ENCODE assay signal across 8 mouse cellular contexts in the genomic region with DNA sequence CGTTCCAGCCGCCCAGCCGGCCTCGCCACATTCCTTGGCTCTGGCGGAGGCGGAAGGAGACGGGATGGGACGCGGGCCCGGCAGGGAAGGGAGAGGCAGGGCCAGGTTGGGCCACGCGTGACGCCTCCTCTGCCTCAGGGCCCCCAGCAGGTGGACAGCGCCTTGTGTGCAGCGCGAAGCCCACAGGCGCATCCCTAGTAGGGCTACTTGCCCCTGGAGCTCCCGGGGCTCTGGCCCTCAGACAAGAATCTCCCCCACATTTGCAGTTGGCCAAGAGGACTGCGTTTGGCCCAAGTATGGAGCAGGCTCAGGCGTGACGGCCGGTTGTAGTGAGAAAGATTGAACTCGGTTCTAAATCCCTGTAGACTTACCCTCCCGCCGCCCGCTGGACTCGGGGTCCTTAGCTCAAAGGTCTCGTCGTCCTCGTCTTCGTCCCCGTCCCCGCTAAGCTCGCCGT. TPM values are rescaled to one million over a fixed set of nuclear protein-coding genes. Genes with fewer than 3 reads are reported as not detected.
A peak's percentile ranks its signal among the peaks of the same experiment; 100 is the strongest.
DNase-seq lines count a peak whose midpoint lies in the region; ATAC-seq and TF ChIP-seq lines count a peak whose summit lies in the region.

A gene (plus strand): TSS at position 170 of the 457 bp plus-strand sequence.

- WGBS in spleen, adult 2 months, result 3% methylated on average over 35 of the region's 35 CpGs
- under 1% methylated on average over 35 of the region's 35 CpGs for WGBS in heart, embryonic 13.5 days
- 1% methylated on average over 31 of the region's 35 CpGs for WGBS in lung, embryonic 15.5 days
- under 1% methylated on average over 35 of the region's 35 CpGs for WGBS in stomach, embryonic 14.5 days

- H3K9ac ChIP-seq in heart, embryonic 13.5 days, result peak within 1 kb of the TSS; percentile 89
- peak within 1 kb of the TSS; percentile 72 for H3K9ac ChIP-seq in lung, embryonic 15.5 days
- peak within 1 kb of the TSS; percentile 45 for H3K9ac ChIP-seq in stomach, embryonic 14.5 days (replicated peaks; ENCODE audit: low read depth, low read length)

- no peak for DNase-seq in spleen, adult 2 months (ENCODE audit: low read depth in 1 of 2, low spot score in 2 of 2)
- DNase-seq in spleen, adult 12 weeks (ENCODE audit: low spot score), result no peak
- DNase-seq in embryo, embryonic 10.5 days (ENCODE audit: low spot score), result peak; percentile 54
- DNase-seq in kidney, postnatal 10 days, result peak; percentile 81

- H3K27ac ChIP-seq in spleen, adult 2 months (ENCODE audit: insufficient read depth, low read length), result peak within 1 kb of the TSS; percentile 52
- H3K27ac ChIP-seq in heart, embryonic 13.5 days (replicated peaks), result peak within 1 kb of the TSS; percentile 90
- H3K27ac ChIP-seq in lung, embryonic 15.5 days, result peak within 1 kb of the TSS; percentile 92
- H3K27ac ChIP-seq in stomach, embryonic 14.5 days (ENCODE audit: low read length), result peak within 1 kb of the TSS; percentile 82

- peak within 1 kb of the TSS; percentile 97 for H3K4me2 ChIP-seq in heart, embryonic 13.5 days
- peak within 1 kb of the TSS; percentile 89 for H3K4me2 ChIP-seq in lung, embryonic 15.5 days
- H3K4me2 ChIP-seq in stomach, embryonic 14.5 days (replicated peaks; ENCODE audit: low read depth, low read length), result peak within 1 kb of the TSS; percentile 67

- no peak for TF ChIP-seq CTCF in spleen, adult 2 months (IDR thresholded peaks at IDR 0.05; ENCODE audit: extremely low read depth, insufficient read depth, insufficient read length, insufficient replicate concordance)

- H3K36me3 ChIP-seq in spleen, adult 2 months (ENCODE audit: control insufficient read depth, insufficient read depth, low read length), result no peaks in the 10 kb centered on the region
- H3K36me3 ChIP-seq in heart, embryonic 13.5 days, result peaks cover 29% of the 10 kb centered on the region
- H3K36me3 ChIP-seq in lung, embryonic 15.5 days, result peaks cover 22% of the 10 kb centered on the region
- H3K36me3 ChIP-seq in stomach, embryonic 14.5 days (ENCODE audit: control insufficient read depth, insufficient read depth, low read length), result peaks cover 28% of the 10 kb centered on the region

- H3K9me3 ChIP-seq in heart, embryonic 13.5 days, result no peaks in the 10 kb centered on the region
- no peaks in the 10 kb centered on the region for H3K9me3 ChIP-seq in lung, embryonic 15.5 days
- H3K9me3 ChIP-seq in stomach, embryonic 14.5 days (ENCODE audit: control insufficient read depth, low read depth, low read length), result no peaks in the 10 kb centered on the region

- no peak for ATAC-seq in heart, embryonic 13.5 days (ENCODE audit: extremely low read depth, insufficient number of reproducible peaks, low FRiP score, low TSS enrichment)
- no peak for ATAC-seq in lung, embryonic 15.5 days (ENCODE audit: borderline replicate concordance, extremely low read depth, low FRiP score, low TSS enrichment)
- no peak for ATAC-seq in stomach, embryonic 14.5 days (ENCODE audit: insufficient number of reproducible peaks, insufficient read depth, low FRiP score, low read depth)
- ATAC-seq in frontal cortex, adult (ENCODE audit: low TSS enrichment), result no peak

- peaks cover 29% of the 10 kb centered on the region for H3K27me3 ChIP-seq in spleen, adult 2 months (ENCODE audit: control insufficient read depth, insufficient read depth, low read length)
- H3K27me3 ChIP-seq in heart, embryonic 13.5 days (replicated peaks), result peaks cover 57% of the 10 kb centered on the region
- peaks cover 32% of the 10 kb centered on the region for H3K27me3 ChIP-seq in lung, embryonic 15.5 days
- H3K27me3 ChIP-seq in stomach, embryonic 14.5 days (ENCODE audit: control insufficient read depth, insufficient read depth, low read length), result 0 out of 2 replicates have a peak, but pooled peaks cover 7% of the 10 kb centered on the region

- H3K4me1 ChIP-seq in spleen, adult 2 months (ENCODE audit: control insufficient read depth, insufficient read depth, insufficient read length), result peaks cover 25% of the 10 kb centered on the region
- peaks cover 68% of the 10 kb centered on the region for H3K4me1 ChIP-seq in heart, embryonic 13.5 days
- peaks cover 63% of the 10 kb centered on the region for H3K4me1 ChIP-seq in lung, embryonic 15.5 days
- peaks cover 37% of the 10 kb centered on the region for H3K4me1 ChIP-seq in stomach, embryonic 14.5 days (ENCODE audit: control insufficient read depth, insufficient read depth, low read length)

- no peak for TF ChIP-seq POLR2A in spleen, adult 2 months (IDR thresholded peaks at IDR 0.05; ENCODE audit: low read depth, low read length)

- peak within 1 kb of the TSS; percentile 52 for H3K4me3 ChIP-seq in spleen, adult 2 months (ENCODE audit: extremely low read depth, insufficient read depth, insufficient read length)
- peak within 1 kb of the TSS; percentile 80 for H3K4me3 ChIP-seq in heart, embryonic 13.5 days
- H3K4me3 ChIP-seq in lung, embryonic 15.5 days, result peak within 1 kb of the TSS; percentile 75
- peak within 1 kb of the TSS; percentile 54 for H3K4me3 ChIP-seq in stomach, embryonic 14.5 days (ENCODE audit: low read depth, low read length)

RNA-seq across cellular contexts. Expression of the gene that starts here (rescaled TPM):
- polyA plus RNA-seq in spleen, adult 2 months (2012; rRNA removed), result 1.3 and 1.4 TPM in 2 replicates
- 0.52 and 0.55 TPM in 2 replicates for polyA plus RNA-seq in heart, embryonic 13.5 days (2015; fragmentation: Nextera tagmentation; extraction: Ambion mirVana)
- 1.1 and 1.4 TPM in 2 replicates for polyA plus RNA-seq in lung, embryonic 15.5 days (2015; fragmentation: Nextera tagmentation; extraction: Ambion mirVana)
- polyA plus RNA-seq in stomach, embryonic 14.5 days (2014; fragmentation: Nextera tagmentation; extraction: Ambion mirVana), result 2.1 and 2.2 TPM in 2 replicates

Comparison
In these comparisons a context has a peak if more than half of its experiments do, and no peak if none do; other contexts are left out.
1. DNase-seq: peak in embryo, embryonic 10.5 days (single experiment) and kidney, postnatal 10 days (single experiment); none in spleen, adult 2 months (0 of 2) and spleen, adult 12 weeks (single experiment).
2. Peak in every context shown above with its lines, with median percentiles within 50 percentile points of each other: H3K27ac ChIP-seq, H3K4me3 ChIP-seq, H3K4me2 ChIP-seq and H3K9ac ChIP-seq.